Mouse (Mus musculus) Muller cell, postnatal 12 days (primary cell): ENCODE results near the gene Stk11.

Experiments used
- DNase-seq: peaks from one replicate; pipeline ENCODE4 v3.0.0-alpha.2; 2015; ENCODE audit errors: inconsistent ontology term

The Stk11 gene

DNA sequence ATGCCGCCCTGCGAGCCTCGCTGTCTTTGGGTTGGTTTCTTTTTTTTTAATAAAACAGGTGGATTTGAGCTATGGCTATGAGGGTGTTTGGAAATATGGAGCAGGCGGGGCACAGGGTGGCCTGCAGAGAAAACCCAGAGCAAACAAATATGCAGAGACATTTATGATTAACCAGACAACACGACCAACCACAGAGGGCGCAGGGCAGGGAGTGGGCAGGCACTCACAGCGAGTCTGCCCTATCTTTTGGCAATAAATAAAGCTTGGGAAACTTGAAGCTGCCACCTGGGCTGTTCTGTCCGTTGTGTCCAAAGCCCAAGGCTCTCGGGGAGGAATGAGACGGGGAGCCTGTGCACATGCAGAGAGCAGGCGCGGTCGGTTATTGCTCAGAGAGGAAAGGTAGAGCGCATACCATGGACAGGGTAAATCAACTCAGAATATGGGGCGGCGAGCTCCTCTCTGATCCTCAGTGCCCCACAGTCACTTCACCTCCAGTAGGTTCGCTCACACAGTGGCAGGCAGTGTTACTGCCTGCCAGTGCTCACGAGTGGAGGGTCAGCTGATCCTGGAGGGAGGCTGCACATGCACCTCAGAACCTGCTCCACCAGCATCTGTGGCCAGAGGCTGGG lies 14.9 kb downstream of the Stk11 start:
- no peak for DNase-seq

DNA sequence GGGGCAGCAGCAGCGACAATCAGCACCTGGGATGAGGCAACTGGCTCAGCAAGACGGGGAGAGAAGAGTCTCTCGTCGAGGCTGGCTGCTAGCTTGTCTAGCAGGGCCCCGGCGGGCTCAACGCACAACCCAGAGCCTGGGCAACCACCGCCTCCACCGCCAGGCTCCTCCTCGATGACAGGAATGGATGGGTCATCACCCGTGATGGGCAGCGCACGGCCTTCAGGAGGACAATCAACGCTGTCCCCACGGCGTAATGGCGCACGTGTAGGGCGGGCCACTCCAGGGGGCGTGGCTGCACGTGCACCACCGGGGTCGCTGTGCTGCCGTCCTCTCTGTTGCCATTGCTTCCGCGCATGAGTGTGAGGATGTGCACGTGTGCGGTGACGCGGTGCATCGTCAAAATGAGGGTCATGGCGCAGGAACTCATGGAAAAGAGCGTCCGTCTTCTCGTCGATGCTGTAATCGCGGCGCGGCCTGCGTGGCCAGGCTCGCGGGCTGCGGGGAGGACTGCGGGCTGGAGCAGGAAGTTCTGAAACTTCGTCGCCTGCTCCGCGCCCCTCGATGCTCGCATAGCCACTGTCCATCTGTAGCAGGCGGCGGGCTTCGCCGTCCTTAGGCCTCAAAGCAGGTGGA lies 15.8 kb downstream of the Stk11 start:
- peak; percentile 37 for DNase-seq

DNA sequence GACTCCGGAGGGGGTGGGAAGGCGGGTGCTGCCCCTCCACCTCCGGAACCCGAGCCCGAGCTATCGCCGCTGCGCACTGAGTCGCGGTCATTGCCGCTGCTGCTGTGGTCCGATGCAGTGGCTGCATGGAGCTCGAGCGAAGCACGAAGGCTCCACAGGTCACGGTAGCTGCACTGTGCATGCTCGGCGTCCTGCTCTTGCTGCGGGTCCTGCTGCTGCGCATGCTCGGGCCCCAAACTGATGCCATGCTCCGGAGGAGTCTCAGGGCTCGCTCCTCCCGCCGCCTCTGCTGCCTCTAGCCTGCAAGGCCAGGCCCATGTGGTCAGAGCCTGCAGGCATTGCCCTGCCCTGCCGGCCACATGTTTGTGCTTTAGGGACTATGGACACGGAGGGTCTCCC lies 16.3 kb downstream of the Stk11 start:
- peak; percentile 21 for DNase-seq

DNA sequence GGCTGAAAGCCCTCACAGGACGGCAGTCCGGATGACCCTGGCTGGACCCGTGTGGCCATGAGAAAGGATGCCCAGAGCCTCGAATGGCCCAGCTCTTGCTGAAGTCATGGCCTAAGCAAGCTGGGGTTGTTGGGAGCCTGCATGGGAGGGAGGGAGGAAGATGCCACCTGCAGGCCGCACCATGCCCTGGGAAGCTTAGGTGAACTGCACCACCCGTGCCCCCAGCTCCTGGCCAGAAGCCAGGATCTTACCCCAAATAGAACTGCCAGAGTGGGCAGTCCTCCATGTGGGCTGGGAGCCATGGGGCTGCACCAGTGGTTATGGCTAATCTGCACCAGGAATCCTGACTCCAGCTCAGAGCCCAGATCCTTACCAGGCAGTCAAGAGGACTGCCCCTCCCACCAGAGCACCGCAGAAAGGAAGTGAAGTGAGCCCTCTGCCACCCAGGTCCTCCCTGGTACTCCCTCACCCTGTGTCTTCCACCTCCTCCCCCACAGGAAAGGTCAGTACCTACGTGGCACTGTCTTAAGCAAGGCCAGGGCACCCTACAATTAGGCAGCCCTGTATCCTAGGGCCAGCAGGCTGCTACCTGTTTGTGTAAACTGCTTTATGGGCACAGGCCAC lies 17.7 kb downstream of the Stk11 start:
- peak; percentile 70 for DNase-seq

DNA sequence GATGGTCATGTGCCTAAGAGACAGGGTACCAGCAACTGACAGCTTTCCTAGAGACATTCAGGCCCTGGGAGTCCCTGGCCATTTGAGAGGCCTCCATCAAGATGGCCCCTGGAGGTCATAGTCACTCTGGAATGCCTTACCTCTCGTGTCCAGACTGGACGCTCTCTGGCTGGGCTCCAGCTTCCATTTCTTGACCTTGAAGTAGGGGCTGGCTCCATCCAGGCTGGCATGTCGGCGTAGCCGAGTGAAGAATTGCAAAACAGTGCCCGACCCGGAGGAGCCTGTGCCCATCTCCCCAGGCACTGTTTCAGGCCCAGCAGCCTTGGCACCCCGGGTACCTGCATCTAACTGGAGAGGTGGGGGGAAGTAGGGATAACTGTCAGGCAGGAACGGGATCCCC lies 18.8 kb downstream of the Stk11 start:
- no peak for DNase-seq

DNA sequence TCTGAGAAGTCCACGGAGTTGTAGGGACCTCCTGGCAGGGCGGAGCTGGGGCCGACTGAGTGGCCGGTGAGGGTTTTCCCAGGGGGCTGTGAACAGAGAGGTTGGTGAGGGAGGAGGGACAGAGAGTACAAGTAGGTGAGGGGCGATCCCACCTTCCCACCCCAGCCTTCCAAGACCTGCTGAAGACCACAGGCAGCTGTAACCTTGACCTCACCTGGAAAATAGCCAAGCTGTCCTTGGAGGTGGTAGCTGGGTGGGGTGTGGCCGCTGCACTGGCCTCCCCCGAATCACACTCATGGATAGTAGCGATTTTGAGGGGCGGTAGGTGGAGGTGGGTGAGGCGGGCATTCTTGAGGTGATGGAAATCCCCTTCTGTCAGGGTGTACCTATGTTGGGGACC lies 19.6 kb downstream of the Stk11 start:
- DNase-seq = no peak

DNA sequence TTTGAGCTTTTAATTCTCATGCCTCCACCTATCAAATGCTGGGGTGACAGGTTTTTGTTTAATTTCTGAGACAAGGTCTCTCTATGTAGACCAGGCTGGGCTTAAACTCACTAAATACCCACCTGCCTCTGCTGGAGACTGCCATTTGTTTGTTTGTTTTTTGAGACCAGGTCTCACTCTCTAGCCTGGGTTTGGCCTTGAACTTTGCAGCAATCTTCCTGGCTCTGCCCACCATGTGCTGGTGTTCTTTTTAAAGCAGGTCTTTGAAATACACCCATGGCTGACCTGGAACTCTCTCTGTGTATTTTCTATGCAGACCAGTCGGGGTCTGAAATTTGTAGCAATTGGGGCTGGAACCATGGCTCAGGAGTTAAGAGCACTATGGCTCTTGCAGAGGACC lies 20.0 kb downstream of the Stk11 start:
- no peak for DNase-seq

DNA sequence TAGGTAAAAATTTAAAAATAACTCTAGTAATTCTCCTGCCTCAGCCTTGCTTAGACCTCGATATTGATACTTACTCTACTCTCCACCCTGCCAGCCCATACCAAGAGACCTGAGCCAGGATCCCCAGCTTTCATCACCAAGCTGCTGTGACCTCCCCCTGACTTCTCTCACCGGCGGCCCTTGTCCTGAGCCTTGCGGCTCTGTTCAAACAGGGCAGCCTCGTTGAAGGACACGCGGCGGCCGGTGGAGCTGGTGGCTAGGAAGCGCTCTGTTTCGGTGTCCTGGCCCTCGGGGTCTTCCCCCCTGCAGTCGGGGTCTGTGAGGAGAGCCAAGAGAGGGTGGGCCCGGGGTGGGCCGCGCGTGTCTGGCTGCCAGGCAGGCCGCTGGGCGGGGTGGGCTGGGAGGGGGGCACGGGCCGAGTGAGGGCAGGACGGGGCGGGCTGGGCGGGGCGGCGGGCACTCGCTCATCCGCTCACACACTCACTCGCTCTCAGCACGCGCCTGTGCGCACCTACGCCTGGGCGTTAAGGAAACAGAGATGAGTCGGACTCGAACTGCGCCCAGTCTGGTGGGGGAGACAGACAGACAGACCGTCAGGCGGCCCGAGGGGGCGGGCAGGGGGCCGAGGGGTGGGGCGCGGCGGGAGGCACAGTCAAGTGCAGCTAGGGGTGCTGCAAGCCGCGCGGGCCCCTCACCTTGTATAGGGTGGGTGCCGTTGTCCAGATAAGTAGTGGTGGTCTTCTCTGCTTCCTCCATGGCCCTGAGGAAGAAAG lies 20.8 kb downstream of the Stk11 start:
- no peak for DNase-seq

DNA sequence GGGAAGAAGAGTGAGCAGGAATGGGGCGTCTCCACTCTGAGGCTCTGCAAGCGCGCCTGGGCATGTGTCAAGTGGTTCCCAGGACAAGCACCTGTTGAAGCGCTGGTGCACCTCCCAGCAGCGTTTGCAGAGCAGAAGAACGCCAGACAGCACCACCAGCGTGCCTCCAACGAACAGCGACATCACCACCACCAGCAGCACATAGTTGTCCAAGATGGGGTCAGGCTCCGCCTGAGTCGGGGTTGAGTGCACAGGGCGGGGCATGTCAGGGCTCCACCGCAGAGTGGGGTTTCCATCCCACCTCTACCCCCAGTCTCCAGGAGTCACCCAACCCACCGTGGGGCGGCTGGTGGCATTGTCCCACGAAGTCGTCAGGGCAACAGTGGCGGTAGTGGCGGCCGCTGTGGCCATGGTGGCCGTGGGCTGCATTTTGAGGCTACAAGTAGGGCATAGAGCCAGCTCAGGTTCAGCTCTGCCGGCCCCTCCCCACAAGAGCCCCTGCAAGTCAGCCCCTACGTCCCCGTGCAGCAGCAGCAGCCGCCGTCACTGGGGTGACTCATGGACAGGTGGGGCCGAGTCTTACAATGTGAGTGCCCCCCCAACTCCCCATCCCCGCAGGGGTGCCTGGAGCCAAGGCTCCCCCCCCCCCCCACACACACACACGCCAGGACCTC lies 21.5 kb downstream of the Stk11 start:
- DNase-seq = peak; percentile 50

DNA sequence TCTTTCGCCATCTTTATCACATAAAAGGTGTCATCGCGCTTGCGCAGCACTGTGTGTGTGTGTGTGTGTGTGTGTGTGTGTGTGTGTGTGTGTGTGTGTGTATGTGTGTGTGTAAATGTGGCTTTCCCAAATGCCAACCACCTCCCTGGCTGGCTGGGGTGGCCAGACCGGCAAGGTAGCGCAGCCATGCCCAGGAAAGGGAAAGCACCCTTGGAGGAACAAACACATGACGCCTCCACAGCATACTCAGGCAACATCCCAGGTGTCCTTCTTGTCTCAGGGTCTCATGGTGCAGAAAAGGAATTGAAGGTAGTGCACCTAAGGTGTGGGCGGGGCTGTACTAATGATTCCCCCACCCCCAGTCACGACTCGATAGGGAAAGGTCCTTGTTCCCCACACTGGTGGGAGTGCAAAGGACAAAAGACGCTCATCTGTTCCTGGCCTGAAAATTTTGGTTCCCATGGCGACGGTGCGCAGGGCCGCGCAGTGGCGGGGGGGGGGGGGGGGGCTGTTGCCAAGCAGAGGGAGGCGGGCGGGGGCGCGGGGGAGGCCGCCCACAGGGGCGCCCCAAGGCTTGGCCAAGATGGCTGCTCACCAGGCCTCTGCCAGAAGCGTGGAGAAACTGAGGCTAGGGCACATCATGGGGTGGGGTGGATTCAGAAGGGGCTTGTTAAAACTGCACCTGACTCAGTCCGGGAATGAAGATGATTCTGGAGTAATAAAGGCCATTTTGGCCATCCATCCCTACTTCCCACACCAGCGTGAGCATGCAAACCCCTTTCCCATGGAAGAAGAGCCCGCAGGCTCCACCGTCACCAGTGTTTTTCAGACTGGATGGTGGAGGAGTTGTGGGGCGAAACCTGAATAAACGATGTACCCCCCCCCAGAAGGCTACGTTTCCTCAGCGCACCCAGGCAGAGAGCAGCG lies 22.3 kb downstream of the Stk11 start:
- DNase-seq = no peak

DNA sequence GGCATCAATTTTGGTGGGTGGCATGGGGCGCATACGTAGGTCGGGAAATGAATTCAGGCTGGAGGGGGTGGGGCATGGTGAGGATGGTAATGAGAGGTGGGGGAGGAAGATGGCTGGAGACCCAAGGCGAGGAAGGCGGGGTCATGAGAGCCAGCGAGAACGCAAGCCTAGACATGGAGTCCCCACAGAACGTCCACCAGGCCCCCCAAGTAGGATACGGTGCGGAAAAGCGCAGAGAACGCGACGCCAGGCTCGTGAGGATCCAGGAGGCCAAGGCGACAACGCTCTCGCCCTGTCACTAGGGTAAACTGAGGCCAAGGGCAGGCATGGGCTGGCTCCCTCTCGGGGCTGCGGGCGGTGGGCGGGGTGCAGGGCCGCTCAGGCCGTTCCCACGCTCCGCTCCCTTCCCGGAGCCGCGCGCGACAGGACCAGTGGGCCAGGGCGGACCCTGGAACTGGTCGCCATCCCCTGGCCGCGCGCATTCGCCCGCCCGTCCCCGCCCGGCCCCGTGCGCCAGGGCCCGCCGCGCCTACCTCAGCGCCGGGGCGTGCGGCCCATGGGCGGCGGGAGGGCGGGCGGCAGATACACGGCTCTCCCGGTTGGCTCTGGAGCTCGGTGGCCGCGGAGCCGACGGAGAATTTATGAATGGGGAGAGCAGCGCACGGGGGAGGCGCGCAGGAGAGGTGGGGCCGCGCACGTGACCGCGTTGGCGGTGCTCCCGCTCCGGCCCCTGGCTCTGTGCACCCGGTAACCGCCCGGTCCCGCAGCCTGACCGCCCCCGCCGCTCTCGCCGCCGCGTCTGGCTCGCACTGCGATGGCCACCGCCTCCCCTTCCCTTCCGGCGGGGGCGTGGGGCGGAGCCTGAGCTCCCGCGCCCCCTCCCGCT lies 23.2 kb downstream of the Stk11 start, which contains the start of gene Atp5d:
Atp5d (plus strand) TSS at position 80 of the 886 bp plus-strand sequence.
- DNase-seq = peak; percentile 77

DNA sequence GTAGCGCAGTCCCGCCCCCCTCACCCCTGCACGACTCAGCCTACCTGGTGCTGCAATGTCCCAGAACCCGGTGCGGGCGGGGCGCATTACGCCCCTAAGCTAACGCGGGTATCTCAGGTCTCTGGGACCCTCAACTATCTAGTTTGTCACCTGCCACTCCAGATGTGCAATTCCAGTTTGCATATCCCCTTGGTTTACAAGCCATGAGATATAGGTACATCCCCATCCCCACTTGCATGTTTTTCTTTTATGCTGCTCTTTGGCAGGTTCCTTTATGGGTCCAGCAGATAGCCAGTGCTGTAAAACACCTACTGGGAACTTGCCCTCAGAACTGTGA lies 23.8 kb downstream of the Stk11 start:
- DNase-seq = no peak

DNA sequence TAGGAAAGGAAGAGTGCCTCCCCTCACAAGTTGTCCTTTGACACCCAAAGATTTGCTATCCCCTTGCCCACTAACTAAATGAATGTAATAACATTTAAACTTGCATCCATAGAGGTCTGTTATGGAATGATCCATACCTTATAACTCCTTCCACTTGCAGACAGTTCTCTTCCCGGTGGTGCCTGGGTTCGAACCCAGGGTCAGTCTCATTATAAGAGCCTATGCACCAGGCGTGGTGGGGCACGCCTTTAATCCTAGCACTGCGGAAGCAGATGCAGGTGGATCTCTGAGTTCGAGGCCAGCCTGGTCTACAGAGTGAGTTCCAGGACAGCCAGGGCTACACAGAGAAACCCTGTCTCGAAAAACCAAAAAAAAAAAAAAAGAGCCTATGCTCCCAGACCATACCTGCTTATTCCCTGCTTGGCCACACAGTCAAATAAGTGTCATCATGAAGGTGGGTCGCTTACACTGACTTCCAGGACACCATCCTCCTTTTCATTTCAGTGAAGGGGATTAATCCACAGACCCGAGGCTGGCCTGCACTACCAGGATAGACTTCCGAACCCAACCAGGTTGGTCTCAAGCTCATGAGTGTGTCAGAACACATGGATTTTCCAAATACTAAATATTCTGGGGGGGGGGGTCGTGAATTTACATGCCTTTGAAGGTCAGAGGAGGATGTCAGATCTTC lies 24.5 kb downstream of the Stk11 start:
- no peak for DNase-seq

DNA sequence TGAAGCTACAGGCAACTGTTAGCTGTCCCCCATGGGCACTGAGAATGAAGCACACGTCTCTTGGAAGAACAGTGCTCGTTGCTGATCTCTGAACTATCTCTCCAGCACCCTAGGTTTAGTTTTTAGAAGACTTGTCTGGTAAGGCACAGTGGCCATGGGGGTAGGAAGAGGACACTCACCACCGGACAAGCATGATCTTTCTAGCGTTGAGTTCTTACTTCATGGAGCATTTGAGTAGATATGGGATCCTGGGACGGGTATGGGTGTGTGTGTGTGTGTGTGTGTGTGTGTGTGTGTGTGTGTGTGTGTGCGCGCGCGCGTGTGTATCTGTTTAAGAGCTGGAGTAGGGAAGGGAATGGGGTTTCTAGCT lies 25.0 kb downstream of the Stk11 start, which contains the start of gene Cbarp:
Cbarp (minus strand) TSS at position 170 of the 370 bp plus-strand sequence.
- DNase-seq = no peak

DNA sequence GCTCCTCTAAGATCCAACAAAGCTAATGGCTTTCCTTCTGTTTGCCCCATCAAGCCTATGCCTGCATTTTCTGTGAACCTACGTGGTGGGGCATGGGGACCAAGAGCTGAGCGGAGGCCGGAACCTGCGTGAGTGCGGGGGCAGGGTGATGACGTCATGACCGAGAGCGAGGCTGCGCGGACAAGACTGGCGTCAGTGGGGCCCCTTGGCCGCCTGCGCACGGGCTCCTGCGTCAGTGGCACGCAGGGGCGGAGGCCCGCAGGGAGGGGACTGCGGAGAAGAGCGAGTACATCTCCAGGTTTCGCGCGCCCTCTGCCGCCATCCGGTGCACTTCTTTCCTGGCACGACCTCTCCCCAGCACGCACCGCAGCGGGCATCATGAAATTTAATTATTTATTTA lies 25.6 kb downstream of the Stk11 start:
- peak; percentile 97 for DNase-seq

DNA sequence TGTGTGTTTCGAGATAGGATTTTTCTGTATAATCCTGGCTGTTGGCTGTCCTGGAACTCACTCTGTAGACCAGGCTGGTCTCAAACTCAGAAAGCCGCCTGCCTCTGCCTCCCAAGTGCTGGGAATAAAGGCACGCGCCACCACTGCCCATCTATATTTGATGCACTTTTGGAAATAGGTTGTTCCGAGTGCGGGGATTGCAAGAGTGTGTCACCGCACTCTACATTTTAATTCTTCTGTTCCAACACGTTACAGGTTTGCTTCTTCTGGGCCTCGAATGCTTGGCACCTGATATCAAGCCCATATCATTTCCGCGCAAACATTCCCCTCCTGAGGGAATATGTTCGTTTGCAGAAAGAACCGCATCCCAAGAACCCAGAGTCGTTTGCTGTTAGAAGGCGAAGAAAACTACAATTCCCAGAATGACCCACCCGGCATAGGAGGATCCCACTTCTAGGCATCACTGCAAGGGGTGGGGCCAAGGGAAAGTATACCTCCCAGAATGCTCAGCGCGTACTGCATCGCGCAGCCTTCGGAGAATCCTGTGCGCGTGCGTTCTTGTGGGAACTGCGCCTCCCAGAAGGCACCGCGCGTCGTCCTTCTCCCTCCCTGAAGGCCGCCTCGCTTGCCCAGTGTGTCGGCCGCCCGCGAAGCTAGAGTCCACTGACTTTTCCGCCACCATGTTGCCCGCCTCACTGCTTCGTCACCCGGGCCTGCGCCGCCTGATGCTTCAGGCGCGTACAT lies 26.4 kb downstream of the Stk11 start:
- DNase-seq = peak; percentile 96

DNA sequence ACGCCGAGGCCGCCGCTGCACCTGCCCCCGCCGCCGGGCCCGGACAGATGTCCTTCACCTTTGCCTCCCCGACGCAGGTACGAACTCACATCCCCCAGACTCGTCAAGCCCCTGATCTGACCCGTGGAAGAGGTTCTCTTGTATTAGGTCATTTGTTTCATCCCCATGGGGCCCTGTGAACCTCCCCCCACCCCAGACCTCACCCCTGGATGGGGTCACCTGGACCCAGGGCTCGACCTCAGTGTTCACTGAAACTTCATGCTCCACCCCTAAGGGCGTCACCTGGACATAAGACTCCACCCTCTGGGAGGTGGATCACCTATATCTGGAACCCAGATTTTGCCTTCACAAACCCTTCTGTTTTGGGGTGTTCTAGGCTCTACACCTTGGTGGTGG lies 26.9 kb downstream of the Stk11 start:
- DNase-seq = no peak

DNA sequence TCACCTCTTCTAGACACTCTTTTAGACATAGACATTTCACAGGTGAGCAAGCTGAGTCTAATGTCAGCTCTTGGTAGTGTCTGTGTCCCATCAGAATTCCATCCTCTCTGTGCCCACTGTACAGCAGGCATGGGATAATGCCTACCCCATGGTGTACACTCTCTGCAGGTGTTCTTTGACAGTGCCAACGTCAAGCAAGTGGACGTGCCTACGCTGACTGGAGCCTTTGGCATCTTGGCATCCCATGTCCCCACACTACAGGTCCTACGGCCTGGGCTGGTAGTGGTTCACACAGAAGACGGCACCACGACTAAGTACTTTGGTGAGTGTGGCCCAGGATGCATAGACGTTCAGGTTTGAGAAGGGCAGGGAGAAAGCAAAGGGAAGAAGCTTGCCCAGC lies 28.1 kb downstream of the Stk11 start:
- no peak for DNase-seq

DNA sequence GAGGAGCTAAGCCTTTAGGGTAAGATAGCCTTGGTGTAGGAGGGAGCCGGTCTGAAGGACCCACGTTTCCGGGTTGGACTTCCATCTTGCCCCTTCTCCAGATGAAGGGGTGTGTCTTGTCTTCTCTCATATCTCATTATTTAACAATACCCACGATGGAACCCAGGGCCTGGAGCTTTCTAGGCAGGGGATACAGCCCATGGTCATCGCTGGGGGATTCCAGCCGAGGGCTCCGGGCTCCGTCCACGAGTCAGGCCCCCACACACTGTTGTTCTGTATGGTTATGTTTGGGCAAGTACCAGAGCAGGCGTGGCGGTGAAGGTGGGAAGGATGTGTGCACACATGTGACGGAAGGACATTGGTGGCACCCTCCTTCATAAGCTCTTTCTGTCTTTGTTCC lies 28.6 kb downstream of the Stk11 start:
- no peak for DNase-seq
